Mouse (Mus musculus) megakaryocyte-erythroid progenitor cell, adult 5-6 weeks (primary cell): ENCODE measurements around the gene 1110051M20Rik. TPM values are rescaled to one million over a fixed set of nuclear protein-coding genes. Genes with fewer than 3 reads are reported as not detected.

ENCODE experiments used
- ATAC-seq: replicated peaks from 2 replicates; pipeline ENCODE4 v1.8.0; 2016; ENCODE audit warnings: mild to moderate bottlenecking, inconsistent platforms; ENCODE audit not compliant: severe bottlenecking, poor library complexity, low FRiP score, low TSS enrichment
- total RNA-seq, 2 experiments: library from RNA; stranded (forward) in 1 of 2; stranded (reverse) in 1 of 2; fragments of 200-1000, 215-1000 nt in 1 of 2; fragments of >200 nt in 1 of 2; fragmentation: Nextera tagmentation in 1 of 2; gene quantifications; 2 replicates each; pipeline ENCODE4 v1.2.3; 2014 to 2017

The 1110051M20Rik gene
- total RNA-seq, 2 experiments from 2014 or later, result 3.1 to 11.1 TPM

DNA sequence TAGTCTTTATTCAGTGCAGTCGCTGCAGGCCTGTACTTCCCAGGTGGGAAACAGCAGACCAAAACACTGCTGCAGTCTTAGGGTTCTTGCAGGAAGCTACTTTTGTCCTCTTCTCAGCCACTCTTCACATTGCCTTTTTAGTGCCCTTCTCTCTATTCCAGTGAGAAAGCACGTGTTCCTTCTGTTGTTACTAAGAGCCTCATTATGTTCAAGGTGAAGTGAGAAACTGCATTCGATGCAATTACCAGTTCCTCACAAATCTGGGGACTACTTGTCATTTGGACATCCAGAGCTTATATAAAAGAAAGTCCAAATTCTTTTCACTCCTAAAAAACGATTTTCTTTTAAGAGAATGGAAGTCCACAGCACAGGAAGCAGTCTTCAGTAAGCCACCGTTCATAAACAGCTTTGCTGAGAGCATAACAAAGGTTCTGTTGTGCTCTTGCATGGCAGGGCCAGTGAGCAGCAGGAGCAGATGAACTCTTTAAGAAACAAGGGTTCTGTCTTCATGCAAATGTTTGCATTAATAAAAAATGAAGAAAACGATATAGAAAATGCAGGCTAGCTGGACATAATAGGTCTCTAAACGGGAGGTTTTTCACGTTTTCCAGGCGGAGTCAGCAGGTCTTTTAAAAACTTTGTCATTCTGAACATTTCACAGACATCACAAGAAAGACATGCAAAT, 14.4 kb downstream of the 1110051M20Rik start:
- ATAC-seq, result no peak

- ATAC-seq, result no peak
Measured at GRCm38 (mm10) chr2:91429146-91429545, 15.4 kb downstream of the 1110051M20Rik start.

DNA sequence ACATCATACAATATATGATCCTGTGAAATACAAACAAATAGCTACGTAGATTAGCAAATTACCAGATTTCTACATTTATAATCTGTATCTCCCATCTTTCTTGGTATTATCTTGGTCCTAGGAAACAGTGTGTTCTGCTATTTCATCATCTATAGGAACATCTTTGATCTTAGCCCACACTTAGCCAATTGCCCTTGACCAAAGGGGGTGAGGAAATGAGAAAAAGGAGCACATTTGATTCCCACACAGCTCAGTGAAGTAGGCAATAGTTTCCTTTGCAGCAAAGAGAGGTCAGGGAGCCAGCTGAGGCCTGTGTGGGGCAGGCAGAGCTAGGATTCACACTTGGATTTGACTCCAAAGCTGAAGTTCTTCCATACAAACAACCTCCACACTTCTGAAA, 18.2 kb downstream of the 1110051M20Rik start:
- no peak for ATAC-seq

DNA sequence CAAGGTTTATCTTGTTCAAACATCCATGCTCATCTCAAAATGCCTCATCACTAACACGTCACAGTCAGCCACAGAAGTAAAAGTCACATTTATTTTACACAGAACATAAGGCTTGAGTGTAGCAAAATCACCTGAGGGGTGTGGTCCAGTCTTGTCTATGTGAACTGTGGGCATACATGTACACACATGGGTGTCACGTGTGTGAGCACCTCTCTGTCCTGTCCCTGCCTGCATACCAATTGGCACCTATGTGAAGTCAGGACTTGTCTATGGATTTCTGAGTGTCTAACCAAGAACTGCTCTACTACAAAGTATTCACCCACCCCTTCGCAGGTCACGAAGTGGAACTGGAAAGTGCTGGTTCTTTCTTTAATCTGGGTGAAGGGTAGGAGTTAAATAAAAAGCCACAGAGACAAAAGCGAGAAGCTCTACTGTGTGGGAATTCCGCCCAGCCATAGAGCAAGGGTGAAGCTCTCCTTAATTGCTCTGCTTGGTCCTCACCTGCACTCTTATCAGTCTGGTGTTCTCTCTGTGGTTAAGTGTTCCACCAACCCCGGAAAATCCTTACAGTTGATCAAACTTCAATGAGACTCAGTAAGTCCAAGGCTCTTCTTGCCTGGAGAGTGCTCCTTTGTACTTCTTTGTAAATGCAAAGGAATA, 20.3 kb downstream of the 1110051M20Rik start:
- ATAC-seq, result no peak

- ATAC-seq, result no peak
Measured at GRCm38 (mm10) chr2:91421641-91422040, 22.9 kb downstream of the 1110051M20Rik start.

- ATAC-seq, result no peak
Measured at GRCm38 (mm10) chr2:91413811-91414210, 30.7 kb downstream of the 1110051M20Rik start.

GRCm38 (mm10) chr2:91412361-91412760, 32.1 kb downstream of the 1110051M20Rik start:
- ATAC-seq, result no peak

DNA sequence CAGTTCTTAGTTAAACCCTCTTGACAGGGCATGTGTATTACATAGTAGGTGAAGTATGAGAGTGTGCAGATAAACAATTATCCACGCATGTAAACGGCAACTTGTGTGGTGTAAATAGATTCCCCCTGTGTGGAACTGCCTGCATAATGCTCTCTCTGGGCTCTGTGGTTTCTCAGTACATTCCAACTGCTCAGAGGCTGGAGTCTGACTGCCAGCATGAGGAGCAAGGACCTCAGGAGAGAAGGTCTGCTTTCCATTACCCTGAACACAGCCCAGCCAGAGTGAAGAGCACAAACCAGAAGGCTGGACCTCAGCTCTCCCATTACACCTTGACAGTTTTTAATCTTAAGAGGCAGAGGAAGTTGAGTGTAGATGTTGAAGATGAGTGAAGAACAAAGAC, 33.0 kb downstream of the 1110051M20Rik start:
- no peak for ATAC-seq

GRCm38 (mm10) chr2:91408031-91408430, 36.5 kb downstream of the 1110051M20Rik start:
- ATAC-seq, result no peak

- ATAC-seq, result no peak
Measured at GRCm38 (mm10) chr2:91405071-91405470, 39.4 kb downstream of the 1110051M20Rik start.

GRCm38 (mm10) chr2:91399727-91400126, 44.8 kb downstream of the 1110051M20Rik start:
- ATAC-seq, result no peak

- no peak for ATAC-seq
Measured at GRCm38 (mm10) chr2:91399168-91399567, 45.3 kb downstream of the 1110051M20Rik start.

DNA sequence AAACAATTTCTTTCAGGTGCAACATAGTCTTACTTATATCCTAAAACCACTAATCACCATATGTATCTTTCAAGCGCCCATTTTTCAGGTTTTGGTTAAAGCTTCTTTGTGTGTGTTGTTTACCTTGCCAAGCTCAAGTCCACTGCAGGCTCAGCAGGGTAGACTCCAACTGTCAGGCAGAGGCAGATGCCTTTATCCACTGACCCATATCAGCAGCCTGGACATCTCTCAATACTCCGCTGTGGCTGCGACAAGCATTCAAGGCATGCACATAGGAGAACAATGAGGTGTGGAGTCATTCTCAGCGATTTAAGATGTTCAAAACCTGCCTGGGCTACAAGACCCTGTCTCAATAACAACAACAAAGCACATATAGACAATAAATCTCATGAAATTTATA, 50.4 kb downstream of the 1110051M20Rik start:
- no peak for ATAC-seq

DNA sequence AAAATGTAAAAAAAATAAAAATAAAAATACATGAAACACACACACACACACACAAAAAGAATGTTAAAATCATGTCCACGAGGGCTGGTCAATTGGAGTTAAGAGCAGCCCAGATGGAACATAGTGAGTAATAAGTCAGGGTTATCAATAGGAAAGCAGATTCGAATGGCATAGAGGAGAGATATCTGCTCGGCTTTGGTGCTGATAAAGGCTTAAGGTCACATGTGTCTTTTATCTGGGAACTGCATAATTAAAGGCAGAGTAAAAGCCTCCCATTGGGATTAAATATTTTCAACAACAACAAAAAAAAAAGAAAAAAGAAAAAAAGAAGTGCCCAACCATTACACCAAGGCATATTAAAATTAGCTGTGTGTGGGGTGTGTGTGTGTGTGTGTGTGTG, 55.8 kb downstream of the 1110051M20Rik start:
- ATAC-seq, result peak; percentile 81

GRCm38 (mm10) chr2:91388281-91388680, 56.2 kb downstream of the 1110051M20Rik start:
- no peak for ATAC-seq

DNA sequence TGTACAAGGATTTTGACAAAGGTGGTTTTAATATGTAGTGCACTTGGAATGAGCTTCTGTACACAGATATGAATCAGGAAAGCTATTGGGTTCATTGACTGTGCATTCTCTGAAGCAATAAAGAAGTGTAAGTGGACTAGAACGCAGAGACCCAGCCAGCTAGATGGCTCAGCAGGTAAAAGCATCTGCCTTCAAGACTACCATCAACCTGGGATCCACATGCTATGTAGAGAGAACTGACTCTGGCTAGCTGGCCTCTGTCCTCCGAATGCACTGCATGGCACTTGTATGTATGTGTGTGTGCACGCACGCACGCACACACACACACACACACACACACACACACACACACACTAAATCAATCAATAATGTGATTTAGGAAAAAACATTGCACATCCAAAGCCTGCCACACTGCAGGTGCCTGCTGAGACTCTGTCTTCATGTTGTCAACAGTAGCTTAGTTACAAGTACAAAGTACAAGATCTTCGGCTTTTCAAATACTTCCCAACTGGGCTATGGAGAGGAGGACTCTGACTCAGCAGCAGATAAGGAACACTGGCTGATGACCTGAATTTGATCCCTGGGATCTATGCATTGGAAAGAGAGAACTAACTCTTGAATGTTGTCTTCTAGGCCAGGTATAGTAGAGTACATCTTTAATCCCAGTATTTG, 57.1 kb downstream of the 1110051M20Rik start:
- no peak for ATAC-seq

- ATAC-seq, result no peak
Measured at GRCm38 (mm10) chr2:91386547-91387286, 57.8 kb downstream of the 1110051M20Rik start.

DNA sequence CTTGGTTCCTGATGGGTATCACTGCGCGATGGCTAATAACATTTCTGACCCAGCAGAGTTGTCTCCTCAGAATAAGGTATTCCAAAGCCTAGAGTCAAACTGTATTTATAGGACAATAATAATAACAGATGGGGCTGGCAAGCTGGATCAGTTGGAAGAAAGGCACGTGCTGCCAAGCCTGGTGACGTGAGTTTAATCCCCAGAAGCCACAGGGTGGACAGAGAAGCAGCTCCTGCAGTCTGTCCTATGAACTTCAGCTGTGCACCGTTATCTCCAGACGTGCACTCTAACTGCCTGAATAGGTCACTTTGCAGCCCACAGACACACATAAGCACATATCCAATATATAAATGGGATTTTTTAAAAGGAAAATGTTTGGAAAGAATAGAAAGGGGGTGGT, 61.2 kb downstream of the 1110051M20Rik start:
- no peak for ATAC-seq

DNA sequence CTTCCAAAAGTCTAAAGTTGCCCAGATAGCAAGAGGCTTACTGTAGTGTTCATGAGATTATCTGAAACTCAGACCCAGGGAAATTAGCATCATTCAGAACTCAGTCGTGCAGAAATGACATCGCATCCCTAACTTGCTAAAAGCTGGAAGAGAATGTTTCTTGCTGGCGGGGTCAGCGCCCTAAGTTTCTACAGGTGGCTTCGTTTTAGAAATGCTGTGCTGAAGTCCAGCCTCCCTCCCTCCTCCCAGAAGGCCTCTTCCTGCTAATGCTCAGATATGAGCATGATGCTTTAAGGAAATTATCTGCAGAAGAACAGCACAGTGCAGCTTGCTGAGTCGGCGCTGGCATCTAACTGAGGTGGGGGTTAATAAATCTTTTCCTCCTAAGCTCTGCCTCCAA, 67.5 kb downstream of the 1110051M20Rik start:
- no peak for ATAC-seq

- no peak for ATAC-seq
Measured at GRCm38 (mm10) chr2:91370314-91370713, 74.2 kb downstream of the 1110051M20Rik start.
